Mouse (Mus musculus): ENCODE results near the gene Gys2.

DNA sequence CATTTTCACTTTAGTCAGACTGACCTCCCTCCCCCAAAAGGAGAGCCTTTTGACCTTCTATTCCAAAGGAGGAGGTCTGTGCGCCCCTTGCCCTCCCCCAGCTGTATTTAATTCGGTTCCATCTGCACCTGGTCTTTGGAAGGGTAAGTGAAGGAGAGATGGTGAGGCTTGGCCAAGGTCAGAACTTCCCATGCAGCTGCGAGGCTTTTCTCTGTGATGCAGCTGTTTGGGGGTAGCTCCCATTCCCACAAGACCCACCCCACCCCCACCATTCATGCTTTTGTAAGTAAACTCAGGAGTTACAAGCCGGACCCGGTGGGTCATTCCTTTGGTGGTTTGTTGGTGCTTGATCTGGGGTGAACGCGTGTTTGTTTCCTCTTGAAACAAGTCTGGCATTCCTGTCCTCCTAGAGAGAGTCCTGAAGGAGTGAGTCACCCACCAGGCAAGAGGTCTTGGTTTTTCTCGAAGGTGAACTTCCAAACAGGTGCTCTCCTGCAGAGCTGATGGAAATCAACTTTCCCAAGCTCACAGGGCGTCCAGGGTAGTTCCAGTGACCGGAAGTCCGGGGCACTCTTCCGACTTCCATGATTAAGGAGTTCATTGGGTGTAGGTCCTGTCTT, 38.7 kb upstream of the Gys2 start:
- TF ChIP-seq POLR2A (IDR thresholded peaks at IDR 0.05; ENCODE audit: extremely low read depth, insufficient read depth, low read length) (no peak), CTCF (IDR thresholded peaks at IDR 0.05; ENCODE audit: low read depth, low read length) (no peak)
